Mouse (Mus musculus): ENCODE data around the gene Dnmt1. TPM values are rescaled to one million over a fixed set of nuclear protein-coding genes. Genes with fewer than 3 reads are reported as not detected.

Dnmt1 gene
- polyA plus RNA-seq, 1 experiment, result 45.0 TPM

- no peak for DNase-seq
- no peaks in the 10 kb centered on the region for H3K27me3 ChIP-seq (ENCODE audit: control insufficient read depth, insufficient read depth, low read length)
- TF ChIP-seq POLR2A (IDR thresholded peaks at IDR 0.05; ENCODE audit: borderline replicate concordance, insufficient read depth, low read length), result no peak
- no peaks in the 10 kb centered on the region for H3K4me1 ChIP-seq (ENCODE audit: control insufficient read depth, insufficient read depth, low read length)
- H3K27ac ChIP-seq (ENCODE audit: insufficient read depth, low read length), result no peak overlapping the region
- 89% methylated on average over 12 of the region's 12 CpGs for WGBS
- H3K4me3 ChIP-seq (replicated peaks; ENCODE audit: insufficient read depth, low read depth, low read length), result no peak overlapping the region
Observed at GRCm38 (mm10) chr9:20873521-20873920, 86.2 kb downstream of the Dnmt1 start.

GRCm38 (mm10) chr9:20872991-20873390 lies 86.7 kb downstream of the Dnmt1 start:
- TF ChIP-seq POLR2A (IDR thresholded peaks at IDR 0.05; ENCODE audit: borderline replicate concordance, insufficient read depth, low read length), result no peak
- no peak for TF ChIP-seq CTCF (IDR thresholded peaks at IDR 0.05; ENCODE audit: borderline replicate concordance, insufficient read depth, low read depth, low read length)
- Histone ChIP-seq H3K4me3 (replicated peaks; ENCODE audit: insufficient read depth, low read depth, low read length) (no peak overlapping the region), H3K4me1 (ENCODE audit: control insufficient read depth, insufficient read depth, low read length) (no peaks in the 10 kb centered on the region), H3K27me3 (ENCODE audit: control insufficient read depth, insufficient read depth, low read length) (no peaks in the 10 kb centered on the region), H3K27ac (ENCODE audit: insufficient read depth, low read length) (no peak overlapping the region)
- no peak for DNase-seq
- WGBS, result 86% methylated on average over 10 of the region's 10 CpGs

- TF ChIP-seq CTCF (IDR thresholded peaks at IDR 0.05; ENCODE audit: borderline replicate concordance, insufficient read depth, low read depth, low read length) (no peak), POLR2A (IDR thresholded peaks at IDR 0.05; ENCODE audit: borderline replicate concordance, insufficient read depth, low read length) (no peak)
- Histone ChIP-seq H3K4me3 (replicated peaks; ENCODE audit: insufficient read depth, low read depth, low read length) (no peak overlapping the region), H3K27me3 (ENCODE audit: control insufficient read depth, insufficient read depth, low read length) (no peaks in the 10 kb centered on the region), H3K27ac (ENCODE audit: insufficient read depth, low read length) (no peak overlapping the region), H3K4me1 (ENCODE audit: control insufficient read depth, insufficient read depth, low read length) (no peaks in the 10 kb centered on the region)
- DNase-seq, result no peak
- WGBS, result 67% methylated on average over 12 of the region's 12 CpGs
Observed at GRCm38 (mm10) chr9:20870211-20871173, 89.2 kb downstream of the Dnmt1 start.

GRCm38 (mm10) chr9:20869246-20869645 lies 90.4 kb downstream of the Dnmt1 start:
- Histone ChIP-seq H3K4me3 (replicated peaks; ENCODE audit: insufficient read depth, low read depth, low read length) (peak overlapping the region; percentile 60), H3K27ac (ENCODE audit: insufficient read depth, low read length) (no peak overlapping the region), H3K27me3 (ENCODE audit: control insufficient read depth, insufficient read depth, low read length) (no peaks in the 10 kb centered on the region), H3K4me1 (ENCODE audit: control insufficient read depth, insufficient read depth, low read length) (no peaks in the 10 kb centered on the region)
- TF ChIP-seq CTCF (IDR thresholded peaks at IDR 0.05; ENCODE audit: borderline replicate concordance, insufficient read depth, low read depth, low read length), result no peak
- no peak for TF ChIP-seq POLR2A (IDR thresholded peaks at IDR 0.05; ENCODE audit: borderline replicate concordance, insufficient read depth, low read length)
- DNase-seq, result peak in 1 of 2 experiments; percentile 21
- 8% methylated on average over 19 of the region's 19 CpGs for WGBS

GRCm38 (mm10) chr9:20868448-20869001 lies 91.2 kb downstream of the Dnmt1 start, which contains the start of gene A230050P20Rik:
TSS of gene A230050P20Rik (plus strand) at chr9:20868642.
- Histone ChIP-seq H3K27me3 (ENCODE audit: control insufficient read depth, insufficient read depth, low read length) (no peaks in the 10 kb centered on the region), H3K4me1 (ENCODE audit: control insufficient read depth, insufficient read depth, low read length) (no peaks in the 10 kb centered on the region), H3K4me3 (replicated peaks; ENCODE audit: insufficient read depth, low read depth, low read length) (peak within 1 kb of the TSS; percentile 60), H3K27ac (ENCODE audit: insufficient read depth, low read length) (no peak within 1 kb of the TSS)
- WGBS, result 5% methylated on average over 53 of the region's 53 CpGs
- DNase-seq, result peak; percentile 73 to 75
- peak; percentile 48; the same call in 1 of the 2 replicates for TF ChIP-seq POLR2A (IDR thresholded peaks at IDR 0.05; ENCODE audit: borderline replicate concordance, insufficient read depth, low read length)
- no peak for TF ChIP-seq CTCF (IDR thresholded peaks at IDR 0.05; ENCODE audit: borderline replicate concordance, insufficient read depth, low read depth, low read length)

GRCm38 (mm10) chr9:20866879-20867278 lies 92.8 kb downstream of the Dnmt1 start:
- DNase-seq, result no peak
- WGBS, result 57% methylated on average over 3 of the region's 3 CpGs
- Histone ChIP-seq H3K27me3 (ENCODE audit: control insufficient read depth, insufficient read depth, low read length) (no peaks in the 10 kb centered on the region), H3K27ac (ENCODE audit: insufficient read depth, low read length) (no peak overlapping the region), H3K4me1 (ENCODE audit: control insufficient read depth, insufficient read depth, low read length) (no peaks in the 10 kb centered on the region), H3K4me3 (replicated peaks; ENCODE audit: insufficient read depth, low read depth, low read length) (no peak overlapping the region)
- no peak for TF ChIP-seq POLR2A (IDR thresholded peaks at IDR 0.05; ENCODE audit: borderline replicate concordance, insufficient read depth, low read length)
- no peak for TF ChIP-seq CTCF (IDR thresholded peaks at IDR 0.05; ENCODE audit: borderline replicate concordance, insufficient read depth, low read depth, low read length)

- DNase-seq, result no peak
- TF ChIP-seq POLR2A (IDR thresholded peaks at IDR 0.05; ENCODE audit: borderline replicate concordance, insufficient read depth, low read length) (no peak), CTCF (IDR thresholded peaks at IDR 0.05; ENCODE audit: borderline replicate concordance, insufficient read depth, low read depth, low read length) (no peak)
- WGBS, result 64% methylated on average over 4 of the region's 4 CpGs
- Histone ChIP-seq H3K4me1 (ENCODE audit: control insufficient read depth, insufficient read depth, low read length) (no peaks in the 10 kb centered on the region), H3K27ac (ENCODE audit: insufficient read depth, low read length) (no peak overlapping the region), H3K27me3 (ENCODE audit: control insufficient read depth, insufficient read depth, low read length) (no peaks in the 10 kb centered on the region), H3K4me3 (replicated peaks; ENCODE audit: insufficient read depth, low read depth, low read length) (no peak overlapping the region)
Observed at GRCm38 (mm10) chr9:20862225-20862624, 97.5 kb downstream of the Dnmt1 start.

All from cerebellum, adult 2 months (tissue).